In genomic region chr1:161071272-161071620, GRCm38 (mm10) we compare ENCODE assay signal across 8 mouse cellular contexts. TPM values are rescaled to one million over a fixed set of nuclear protein-coding genes. Genes with fewer than 3 reads are reported as not detected.
DNase-seq lines count a peak whose midpoint lies in the region; ATAC-seq lines count a peak whose summit lies in the region.

No protein-coding gene starts in this region.

- peaks cover 33% of the 10 kb centered on the region for H3K4me1 ChIP-seq in heart, embryonic 15.5 days (replicated peaks)
- peaks cover 37% of the 10 kb centered on the region for H3K4me1 ChIP-seq in hindbrain, embryonic 13.5 days (replicated peaks)
- peaks cover 32% of the 10 kb centered on the region for H3K4me1 ChIP-seq in midbrain, embryonic 12.5 days

- H3K9me3 ChIP-seq in heart, embryonic 15.5 days (replicated peaks), result no peaks in the 10 kb centered on the region
- H3K9me3 ChIP-seq in hindbrain, embryonic 13.5 days, result no peaks in the 10 kb centered on the region
- no peaks in the 10 kb centered on the region for H3K9me3 ChIP-seq in midbrain, embryonic 12.5 days

- peaks cover 3% of the 10 kb centered on the region; the same call in 1 of the 2 replicates for H3K36me3 ChIP-seq in heart, embryonic 15.5 days
- no peaks in the 10 kb centered on the region for H3K36me3 ChIP-seq in hindbrain, embryonic 13.5 days
- no peaks in the 10 kb centered on the region for H3K36me3 ChIP-seq in midbrain, embryonic 12.5 days

- DNase-seq in heart, adult 8-10 months (ENCODE audit: low spot score), result no peak
- DNase-seq in MEL-GATA-1-ER (ENCODE audit: extremely low read depth, low read depth), result peak; percentile 37
- no peak for DNase-seq in right cerebral cortex, postnatal 36 days (ENCODE audit: low spot score in 2 of 2)
- no peak for DNase-seq in frontal cortex, postnatal 25 days (ENCODE audit: low spot score in 2 of 2)
- DNase-seq in ovary, postnatal 10 days (ENCODE audit: low spot score), result no peak

- 0% methylated on average over 12 of the region's 12 CpGs for WGBS in heart, embryonic 15.5 days
- WGBS in hindbrain, embryonic 13.5 days, result under 1% methylated on average over 12 of the region's 12 CpGs
- WGBS in midbrain, embryonic 12.5 days, result under 1% methylated on average over 12 of the region's 12 CpGs

- ATAC-seq in heart, embryonic 15.5 days (replicated peaks; ENCODE audit: insufficient number of reproducible peaks, insufficient read depth, low FRiP score, low read depth), result no peak
- ATAC-seq in hindbrain, embryonic 13.5 days (ENCODE audit: low FRiP score), result no peak
- no peak for ATAC-seq in midbrain, embryonic 12.5 days (ENCODE audit: low FRiP score, low read depth)

- peak overlapping the region; percentile 81 for H3K4me3 ChIP-seq in heart, embryonic 15.5 days
- peak overlapping the region; percentile 66 for H3K4me3 ChIP-seq in hindbrain, embryonic 13.5 days
- H3K4me3 ChIP-seq in midbrain, embryonic 12.5 days, result peak overlapping the region; percentile 79

- peak overlapping the region; percentile 81 for H3K9ac ChIP-seq in heart, embryonic 15.5 days
- H3K9ac ChIP-seq in hindbrain, embryonic 13.5 days, result peak overlapping the region; percentile 77
- peak overlapping the region; percentile 67 for H3K9ac ChIP-seq in midbrain, embryonic 12.5 days (replicated peaks)

- peak overlapping the region; percentile 74 for H3K4me2 ChIP-seq in heart, embryonic 15.5 days
- H3K4me2 ChIP-seq in hindbrain, embryonic 13.5 days, result peak overlapping the region; percentile 74
- H3K4me2 ChIP-seq in midbrain, embryonic 12.5 days (replicated peaks), result peak overlapping the region; percentile 59

- H3K27ac ChIP-seq in heart, embryonic 15.5 days, result peak overlapping the region; percentile 75
- no peak overlapping the region for H3K27ac ChIP-seq in hindbrain, embryonic 13.5 days
- no peak overlapping the region; the same call in 1 of the 2 replicates for H3K27ac ChIP-seq in midbrain, embryonic 12.5 days (replicated peaks)

- no peaks in the 10 kb centered on the region for H3K27me3 ChIP-seq in heart, embryonic 15.5 days
- H3K27me3 ChIP-seq in hindbrain, embryonic 13.5 days, result no peaks in the 10 kb centered on the region
- no peaks in the 10 kb centered on the region for H3K27me3 ChIP-seq in midbrain, embryonic 12.5 days

RNA-seq across cellular contexts. Expression of gene Cenpl, which starts 0.7 kb away (rescaled TPM):
- polyA plus RNA-seq in heart, embryonic 15.5 days (2015; fragmentation: Nextera tagmentation; extraction: Ambion mirVana), result 18.4 and 20.5 TPM in 2 replicates
- total RNA-seq in heart, adult 8-10 months (2022), result 1 to 10 TPM in 2 of 4 experiments, under 1 TPM in 2; 0.34 to 1.2 (median 0.95) TPM
- 13.1 and 13.2 TPM in 2 replicates for polyA plus RNA-seq in hindbrain, embryonic 13.5 days (2015; fragmentation: Nextera tagmentation; extraction: Ambion mirVana)
- polyA plus RNA-seq in midbrain, embryonic 12.5 days (2016; fragmentation: Nextera tagmentation; extraction: Ambion mirVana), result 32.2 and 32.3 TPM in 2 replicates

RNA-seq across cellular contexts. Expression of gene Dars2, which starts 0.8 kb away (rescaled TPM):
- 26.6 and 28.1 TPM in 2 replicates for polyA plus RNA-seq in heart, embryonic 15.5 days (2015; fragmentation: Nextera tagmentation; extraction: Ambion mirVana)
- total RNA-seq in heart, adult 8-10 months (2022), result 10 to 100 TPM; 24.5 to 33.5 (median 25.3) TPM
- polyA plus RNA-seq in hindbrain, embryonic 13.5 days (2015; fragmentation: Nextera tagmentation; extraction: Ambion mirVana), result 26.2 and 28.4 TPM in 2 replicates
- polyA plus RNA-seq in midbrain, embryonic 12.5 days (2016; fragmentation: Nextera tagmentation; extraction: Ambion mirVana), result 39.1 and 44.7 TPM in 2 replicates

RNA-seq across cellular contexts. Expression of gene Zbtb37, which starts 36.6 kb away (rescaled TPM):
- 6.4 and 7.4 TPM in 2 replicates for polyA plus RNA-seq in heart, embryonic 15.5 days (2015; fragmentation: Nextera tagmentation; extraction: Ambion mirVana)
- 10 to 100 TPM; 13.0 to 20.6 (median 15.3) TPM for total RNA-seq in heart, adult 8-10 months (2022)
- polyA plus RNA-seq in hindbrain, embryonic 13.5 days (2015; fragmentation: Nextera tagmentation; extraction: Ambion mirVana), result 10.7 and 11.5 TPM in 2 replicates
- polyA plus RNA-seq in midbrain, embryonic 12.5 days (2016; fragmentation: Nextera tagmentation; extraction: Ambion mirVana), result 11.3 and 12.4 TPM in 2 replicates
